Mouse (Mus musculus): ENCODE data around the gene Fcgbp.
A peak's percentile ranks its signal among the peaks of the same experiment; 100 is the strongest.
"Not testable (repeated sequence)": the region's sequence is repeated elsewhere in the genome, so short reads cannot be mapped to it uniquely, and the experiment has no call there.

Fcgbp gene

DNA sequence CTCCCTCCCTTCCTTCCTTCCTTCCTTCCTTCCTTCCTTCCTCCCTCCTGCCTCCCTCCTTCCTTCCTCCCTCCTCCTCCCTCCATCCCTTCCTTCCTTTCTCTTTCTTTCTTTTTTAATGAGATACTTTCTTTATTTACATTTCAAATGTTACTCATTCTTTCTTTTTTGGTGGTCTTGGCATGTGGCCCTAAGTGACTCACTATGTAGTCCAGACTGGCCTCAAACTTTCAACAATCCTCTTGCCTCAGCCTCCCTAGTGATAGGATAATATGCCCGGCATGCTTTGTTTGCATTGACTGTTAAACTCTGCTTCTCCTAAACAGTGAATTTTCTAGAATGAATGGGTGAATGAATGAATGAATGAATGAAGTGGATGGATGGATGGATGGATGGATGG lies 78.8 kb downstream of the Fcgbp start:
- DNase-seq (ENCODE audit: low spot score in 2 of 2), result no peak

- DNase-seq (ENCODE audit: low spot score in 2 of 2), result no peak
Measured at GRCm38 (mm10) chr7:28151584-28152221, 80.7 kb downstream of the Fcgbp start.

- DNase-seq (ENCODE audit: low spot score in 2 of 2), result not testable (repeated sequence)
Measured at GRCm38 (mm10) chr7:28153595-28153994, 82.6 kb downstream of the Fcgbp start.

- DNase-seq (ENCODE audit: low spot score in 2 of 2), result no peak
Measured at GRCm38 (mm10) chr7:28159292-28159691, 88.3 kb downstream of the Fcgbp start.

DNA sequence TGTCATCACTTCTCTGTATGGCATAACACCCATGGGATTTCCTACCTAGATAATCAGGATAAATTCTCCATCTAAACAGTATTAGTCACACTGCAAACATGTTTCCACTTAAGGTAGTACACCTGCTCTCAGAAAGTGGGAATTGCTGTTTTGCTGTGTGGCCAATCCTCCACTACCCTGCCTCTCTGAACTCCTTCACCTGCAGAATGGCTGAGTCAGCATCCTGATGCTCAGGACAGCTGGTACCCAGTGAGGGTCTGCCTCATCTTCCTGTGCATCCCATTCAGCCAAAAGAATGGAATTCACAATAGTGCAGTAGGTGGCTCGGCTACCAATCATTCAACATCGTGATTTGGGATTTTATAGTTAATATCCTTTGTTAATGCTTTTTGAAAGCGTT lies 88.9 kb downstream of the Fcgbp start:
- DNase-seq (ENCODE audit: low spot score in 2 of 2), result no peak

DNA sequence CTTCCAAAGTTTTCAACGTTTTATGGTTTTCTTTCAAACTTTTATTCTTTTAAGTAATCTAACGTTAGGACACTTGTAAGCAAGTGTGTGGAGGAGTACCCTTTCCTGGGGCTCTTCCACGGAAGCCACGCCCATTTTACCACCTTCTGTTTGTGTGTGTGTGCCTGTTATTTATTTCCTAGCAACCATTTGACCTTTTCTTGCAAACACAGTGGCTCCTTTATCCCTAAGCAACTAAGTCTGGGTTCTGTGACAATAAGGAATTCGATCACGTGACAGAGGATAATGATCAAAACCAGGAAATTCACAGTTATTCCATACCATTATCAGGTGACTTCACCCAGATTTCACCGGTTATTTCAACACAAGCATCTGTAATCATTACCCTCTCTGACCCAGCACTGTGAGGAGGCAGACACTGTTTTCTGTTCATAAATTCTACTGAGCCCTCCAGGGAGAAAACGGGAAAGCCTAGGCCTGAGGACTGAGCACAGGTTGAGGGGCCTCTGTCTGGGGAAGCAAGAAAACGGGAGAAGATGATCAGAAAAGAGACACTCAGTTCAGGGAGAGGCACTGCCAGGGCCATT lies 90.2 kb downstream of the Fcgbp start:
- no peak for DNase-seq (ENCODE audit: low spot score in 2 of 2)

GRCm38 (mm10) chr7:28165406-28165805 lies 94.4 kb downstream of the Fcgbp start:
- no peak for DNase-seq (ENCODE audit: low spot score in 2 of 2)

- peak in 1 of 2 experiments; percentile 37 for DNase-seq (ENCODE audit: low spot score in 2 of 2)
Measured at GRCm38 (mm10) chr7:28168320-28169115, 97.5 kb downstream of the Fcgbp start.

DNA sequence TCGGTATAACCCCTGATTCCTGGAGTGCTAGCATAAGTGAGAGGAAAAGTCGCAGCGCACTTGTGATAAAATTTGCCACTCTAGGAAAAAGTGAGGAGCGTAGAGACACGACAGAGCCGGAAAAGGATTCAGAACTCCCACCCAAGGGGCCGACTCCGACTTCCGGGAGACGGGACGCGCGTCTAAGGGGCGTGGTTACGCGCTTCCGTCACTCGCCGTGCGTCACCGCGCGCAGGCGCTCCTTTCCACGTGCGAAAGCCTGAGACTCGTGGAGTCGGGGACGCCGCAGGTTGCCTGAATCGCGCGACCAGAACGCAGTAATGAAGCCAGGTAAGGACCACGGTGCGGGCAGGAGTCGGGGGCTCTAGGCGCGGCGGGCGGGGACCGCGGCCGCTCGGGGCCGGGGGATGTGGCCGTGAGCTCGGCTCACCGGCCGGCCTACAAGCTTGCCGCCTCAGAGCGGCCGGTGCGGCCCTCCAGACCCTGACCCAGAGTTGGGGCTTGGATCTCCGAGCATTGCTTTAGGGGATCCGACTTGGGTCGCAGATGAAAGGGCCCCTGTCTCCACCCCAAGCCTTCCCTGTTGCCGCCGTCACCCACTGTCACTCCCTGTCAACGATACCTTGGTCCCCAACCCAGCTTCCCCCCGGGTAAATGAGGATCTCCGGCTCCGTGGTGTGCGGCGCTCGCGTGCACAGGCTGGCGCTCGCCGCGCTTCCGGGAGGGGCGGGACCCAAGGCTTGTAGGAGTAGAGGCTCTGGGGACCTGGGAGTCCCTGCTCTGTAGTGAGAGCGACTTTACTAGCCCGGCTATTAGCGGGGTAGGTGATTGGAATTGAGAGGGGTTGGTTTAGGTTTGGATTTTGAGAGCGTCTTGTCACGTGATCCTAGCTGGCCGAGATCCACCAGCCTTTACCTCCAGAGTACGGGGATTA lies 98.7 kb downstream of the Fcgbp start, which contains the start of gene Fbl:
Gene Fbl, plus strand, starts transcription at position 222 of the 934 bp plus-strand sequence.
- DNase-seq (ENCODE audit: low spot score in 2 of 2), result peak; percentile 79 to 86

All from urinary bladder, adult 18-20 months (tissue).